Mouse (Mus musculus) right cerebral cortex, adult 2 months (tissue): ENCODE results near the gene Ttc27.

Source experiments
- DNase-seq, 2 experiments: peaks; one replicate each; pipeline ENCODE4 v3.0.0; 2021 to 2022; ENCODE audit warnings: low spot score in 2 of 2

Gene Ttc27

GRCm38 (mm10) chr17:74752906-74753627 is 35.5 kb downstream of the Ttc27 start:
- DNase-seq: peak; percentile 8 to 14

GRCm38 (mm10) chr17:74753628-74754104 is 36.1 kb downstream of the Ttc27 start:
- no peak for DNase-seq

GRCm38 (mm10) chr17:74754369-74755118 is 37.0 kb downstream of the Ttc27 start:
- DNase-seq: no peak

- no peak for DNase-seq
These were observed 51.9 kb downstream of the Ttc27 start for GRCm38 (mm10) chr17:74769390-74769811.

- DNase-seq: no peak
These were observed 54.8 kb downstream of the Ttc27 start for GRCm38 (mm10) chr17:74772364-74772763.

- no peak for DNase-seq
These were observed 56.0 kb downstream of the Ttc27 start for GRCm38 (mm10) chr17:74773556-74773955.

- DNase-seq: no peak
These were observed 62.6 kb downstream of the Ttc27 start for GRCm38 (mm10) chr17:74780133-74780532.

GRCm38 (mm10) chr17:74780627-74781026 is 63.1 kb downstream of the Ttc27 start:
- DNase-seq: no peak

GRCm38 (mm10) chr17:74781911-74782310 is 64.4 kb downstream of the Ttc27 start:
- no peak for DNase-seq

GRCm38 (mm10) chr17:74785586-74785985 is 68.1 kb downstream of the Ttc27 start:
- peak in 1 of 2 experiments; percentile 31 for DNase-seq

- no peak for DNase-seq
These were observed 68.7 kb downstream of the Ttc27 start for GRCm38 (mm10) chr17:74786198-74786734.

GRCm38 (mm10) chr17:74796023-74796699 is 78.6 kb downstream of the Ttc27 start:
- no peak for DNase-seq

- DNase-seq: no peak
These were observed 82.3 kb downstream of the Ttc27 start for GRCm38 (mm10) chr17:74799865-74800264.

GRCm38 (mm10) chr17:74802765-74803164 is 85.2 kb downstream of the Ttc27 start:
- no peak for DNase-seq

- no peak for DNase-seq
These were observed 86.3 kb downstream of the Ttc27 start for GRCm38 (mm10) chr17:74803835-74804234.

GRCm38 (mm10) chr17:74804321-74804930 is 86.9 kb downstream of the Ttc27 start:
- no peak for DNase-seq

GRCm38 (mm10) chr17:74807509-74808248 is 90.1 kb downstream of the Ttc27 start:
- DNase-seq: no peak

GRCm38 (mm10) chr17:74808330-74808729 is 90.8 kb downstream of the Ttc27 start:
- DNase-seq: no peak

GRCm38 (mm10) chr17:74808901-74809300 is 91.4 kb downstream of the Ttc27 start:
- DNase-seq: no peak

GRCm38 (mm10) chr17:74810892-74811625 is 93.5 kb downstream of the Ttc27 start:
- DNase-seq: peak in 1 of 2 experiments; percentile 59
